Mouse (Mus musculus) frontal cortex, adult 2 months (tissue): ENCODE data around the gene Raly. TPM values are rescaled to one million over a fixed set of nuclear protein-coding genes. Genes with fewer than 3 reads are reported as not detected.
"Not testable (repeated sequence)": the region's sequence is repeated elsewhere in the genome, so short reads cannot be mapped to it uniquely, and the experiment has no call there.

ENCODE experiments used
- DNase-seq, 2 experiments: peaks; one replicate each; pipeline ENCODE4 v3.0.0; 2022; ENCODE audit warnings: low spot score in 1 of 2; ENCODE audit errors: extremely low spot score in 1 of 2
- polyA plus RNA-seq: library from polyadenylated mRNA; depleted of rRNA; stranded (reverse); fragments of >200 nt; gene quantifications from 2 replicates; pipeline ENCODE4 v1.2.3, GENCODE M21; 2012

Raly gene
- polyA plus RNA-seq, 1 experiment, result 116 TPM

- no peak for DNase-seq
These were observed 43.4 kb downstream of the Raly start for GRCm38 (mm10) chr2:154834149-154834865.

GRCm38 (mm10) chr2:154836537-154836936 lies 45.6 kb downstream of the Raly start:
- DNase-seq, result no peak

GRCm38 (mm10) chr2:154848086-154848485 lies 57.2 kb downstream of the Raly start:
- no peak for DNase-seq

GRCm38 (mm10) chr2:154855383-154855782 lies 64.5 kb downstream of the Raly start:
- DNase-seq, result peak; percentile 21 to 84

- peak in 1 of 2 experiments; percentile 39 for DNase-seq
These were observed 72.8 kb downstream of the Raly start for GRCm38 (mm10) chr2:154863672-154864071.

GRCm38 (mm10) chr2:154865696-154866095 lies 74.8 kb downstream of the Raly start:
- DNase-seq, result no peak

GRCm38 (mm10) chr2:154868106-154868505 lies 77.2 kb downstream of the Raly start:
- DNase-seq, result no peak

GRCm38 (mm10) chr2:154869954-154870641 lies 79.2 kb downstream of the Raly start:
- DNase-seq, result no peak

GRCm38 (mm10) chr2:154876621-154877020 lies 85.7 kb downstream of the Raly start:
- DNase-seq, result no peak

- no peak for DNase-seq
These were observed 100.7 kb downstream of the Raly start for GRCm38 (mm10) chr2:154891585-154891984.

GRCm38 (mm10) chr2:154892201-154893044 lies 101.5 kb downstream of the Raly start, which contains the start of gene Eif2s2:
Gene Eif2s2 (minus strand): TSS chr2:154892935.
- peak; percentile 95 to 96 for DNase-seq

- no peak for DNase-seq
These were observed 102.1 kb downstream of the Raly start for GRCm38 (mm10) chr2:154893045-154893385.

- no peak for DNase-seq
These were observed 102.7 kb downstream of the Raly start for GRCm38 (mm10) chr2:154893548-154893947.

- DNase-seq, result not testable (repeated sequence)
These were observed 108.1 kb downstream of the Raly start for GRCm38 (mm10) chr2:154899004-154899403.

- not testable (repeated sequence) for DNase-seq
These were observed 108.5 kb downstream of the Raly start for GRCm38 (mm10) chr2:154899412-154899811.

- DNase-seq, result no peak
These were observed 111.2 kb downstream of the Raly start for GRCm38 (mm10) chr2:154902111-154902510.

GRCm38 (mm10) chr2:154905796-154906195 lies 114.9 kb downstream of the Raly start:
- no peak for DNase-seq

- not testable (repeated sequence) for DNase-seq
These were observed 117.3 kb downstream of the Raly start for GRCm38 (mm10) chr2:154908223-154908622.

- DNase-seq, result no peak
These were observed 118.9 kb downstream of the Raly start for GRCm38 (mm10) chr2:154909789-154910188.

GRCm38 (mm10) chr2:154915922-154916541 lies 125.1 kb downstream of the Raly start:
- no peak for DNase-seq

- peak in 1 of 2 experiments; percentile 19 for DNase-seq
These were observed 125.7 kb downstream of the Raly start for GRCm38 (mm10) chr2:154916547-154916946.
